Mouse (Mus musculus): ENCODE measurements around the gene Adap1.

DNA sequence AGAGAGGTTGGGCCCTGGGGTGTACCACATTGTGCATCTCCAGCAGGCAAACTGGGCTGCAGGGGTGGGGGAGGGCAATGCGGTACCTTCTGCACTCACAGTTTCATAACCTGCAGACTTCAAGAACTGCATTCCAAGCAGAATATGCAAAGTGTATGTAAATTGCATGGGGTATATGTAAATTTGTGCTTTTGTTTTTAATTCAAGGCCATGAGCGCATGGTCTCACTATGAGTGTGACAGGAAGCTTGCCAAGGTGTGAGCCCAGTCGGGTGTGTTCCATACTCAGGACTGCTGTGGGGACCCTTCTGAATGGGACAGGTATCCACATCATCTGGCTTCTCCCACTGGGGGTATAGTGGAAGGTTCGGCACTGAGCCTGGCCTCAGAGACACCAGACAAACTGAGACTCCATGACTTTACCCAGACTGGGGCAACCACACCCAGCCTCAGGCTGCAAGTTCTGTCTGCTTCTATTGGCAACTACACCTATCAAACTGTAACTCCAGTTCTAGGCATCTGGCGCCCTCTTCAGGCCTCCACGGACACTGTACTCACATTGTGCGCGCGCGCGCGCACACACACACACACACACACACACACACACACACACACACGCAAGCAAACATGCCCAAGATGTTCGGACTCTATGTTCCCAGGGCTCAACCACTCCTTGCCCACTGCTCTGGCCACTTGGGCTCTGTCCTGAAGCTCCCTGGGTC is 41.8 kb downstream of the Adap1 start:
- no peak for TF ChIP-seq POLR2A (IDR thresholded peaks at IDR 0.05; ENCODE audit: low read depth, low read length)
- no peak for TF ChIP-seq CTCF (conservative IDR thresholded peaks at IDR 0.05; ENCODE audit: insufficient read depth, insufficient read length, low read depth, low read length)
